Comparison of ENCODE assay signal across 22 mouse cellular contexts in genomic region chr7:12204141-12204540, GRCm38 (mm10). TPM values are rescaled to one million over a fixed set of nuclear protein-coding genes. Genes with fewer than 3 reads are reported as not detected.
"Had no signal": no experiment of that assay in that cellular context is flagged by ENCODE, and none has a peak within 500 bp of the region (broad histone marks: within the 10 kb centered on the region; RNA-seq: fewer than 3 reads in every experiment).

No protein-coding gene starts in this region.

- H3K4me3 ChIP-seq: midbrain, embryonic 10.5 days; midbrain, embryonic 12.5 days; myocyte; neural tube, embryonic 13.5 days; neural tube, embryonic 15.5 days; stomach, embryonic 15.5 days had no signal

- H3K4me2 ChIP-seq: lung, embryonic 14.5 days; midbrain, embryonic 12.5 days; neural tube, embryonic 13.5 days; neural tube, embryonic 15.5 days; stomach, embryonic 15.5 days had no signal

- H3K27me3 ChIP-seq: midbrain, embryonic 12.5 days; neural tube, embryonic 13.5 days; neural tube, embryonic 15.5 days; stomach, embryonic 15.5 days had no signal

- H3K4me1 ChIP-seq: midbrain, embryonic 10.5 days; midbrain, embryonic 12.5 days; neural tube, embryonic 13.5 days; neural tube, embryonic 15.5 days; stomach, embryonic 15.5 days had no signal

- H3K27ac ChIP-seq: midbrain, embryonic 10.5 days; midbrain, embryonic 12.5 days; neural tube, embryonic 13.5 days; neural tube, embryonic 15.5 days; stomach, embryonic 15.5 days; stomach, postnatal 0 days had no signal

- DNase-seq: liver, postnatal 0 days; lung, embryonic 14.5 days; lung, postnatal 10 days; lung, postnatal 4 days; midbrain, embryonic 14.5 days; right cerebral cortex, postnatal 14 days; thymus, adult 2 months; thymus, postnatal 25 days; thymus, postnatal 4 days had no signal

- H3K9ac ChIP-seq: liver, postnatal 0 days; lung, embryonic 14.5 days; midbrain, embryonic 12.5 days; neural tube, embryonic 13.5 days; neural tube, embryonic 15.5 days; stomach, embryonic 15.5 days had no signal

- ATAC-seq: liver, postnatal 0 days; midbrain, embryonic 16.5 days had no signal

- H3K36me3 ChIP-seq: midbrain, embryonic 10.5 days; midbrain, embryonic 12.5 days; neural tube, embryonic 13.5 days; neural tube, embryonic 15.5 days; stomach, embryonic 15.5 days had no signal

- H3K9me3 ChIP-seq: stomach, embryonic 15.5 days had no signal

RNA-seq across cellular contexts. Expression of gene Vmn1r80, which starts 15.1 kb away (rescaled TPM):
- polyA plus RNA-seq: liver, postnatal 0 days; lung, embryonic 14.5 days; lung, embryonic 16.5 days; midbrain, embryonic 10.5 days; midbrain, embryonic 12.5 days; midbrain, embryonic 14.5 days; midbrain, embryonic 16.5 days; myocyte; neural tube, embryonic 11.5 days; neural tube, embryonic 13.5 days; neural tube, embryonic 15.5 days; spleen, adult 2 months; stomach, embryonic 15.5 days; stomach, postnatal 0 days; testis, adult 2 months; thymus, adult 2 months; urinary bladder, adult 2 months had no signal

RNA-seq across cellular contexts. Expression of gene Vmn1r79, which starts 33.1 kb away (rescaled TPM):
- polyA plus RNA-seq: liver, postnatal 0 days; lung, embryonic 14.5 days; lung, embryonic 16.5 days; midbrain, embryonic 10.5 days; midbrain, embryonic 12.5 days; midbrain, embryonic 14.5 days; midbrain, embryonic 16.5 days; myocyte; neural tube, embryonic 11.5 days; neural tube, embryonic 13.5 days; neural tube, embryonic 15.5 days; stomach, embryonic 15.5 days; stomach, postnatal 0 days; testis, adult 2 months; thymus, adult 2 months; urinary bladder, adult 2 months had no signal

RNA-seq across cellular contexts. Expression of gene Vmn1r78, which starts 54.1 kb away (rescaled TPM):
- polyA plus RNA-seq: liver, postnatal 0 days; lung, embryonic 14.5 days; lung, embryonic 16.5 days; midbrain, embryonic 10.5 days; midbrain, embryonic 12.5 days; midbrain, embryonic 14.5 days; midbrain, embryonic 16.5 days; myocyte; neural tube, embryonic 11.5 days; neural tube, embryonic 13.5 days; neural tube, embryonic 15.5 days; spleen, adult 2 months; stomach, embryonic 15.5 days; stomach, postnatal 0 days; testis, adult 2 months; thymus, adult 2 months; urinary bladder, adult 2 months had no signal
